Mouse (Mus musculus): Measurements from ENCODE around the gene Akr7a5.

DNA sequence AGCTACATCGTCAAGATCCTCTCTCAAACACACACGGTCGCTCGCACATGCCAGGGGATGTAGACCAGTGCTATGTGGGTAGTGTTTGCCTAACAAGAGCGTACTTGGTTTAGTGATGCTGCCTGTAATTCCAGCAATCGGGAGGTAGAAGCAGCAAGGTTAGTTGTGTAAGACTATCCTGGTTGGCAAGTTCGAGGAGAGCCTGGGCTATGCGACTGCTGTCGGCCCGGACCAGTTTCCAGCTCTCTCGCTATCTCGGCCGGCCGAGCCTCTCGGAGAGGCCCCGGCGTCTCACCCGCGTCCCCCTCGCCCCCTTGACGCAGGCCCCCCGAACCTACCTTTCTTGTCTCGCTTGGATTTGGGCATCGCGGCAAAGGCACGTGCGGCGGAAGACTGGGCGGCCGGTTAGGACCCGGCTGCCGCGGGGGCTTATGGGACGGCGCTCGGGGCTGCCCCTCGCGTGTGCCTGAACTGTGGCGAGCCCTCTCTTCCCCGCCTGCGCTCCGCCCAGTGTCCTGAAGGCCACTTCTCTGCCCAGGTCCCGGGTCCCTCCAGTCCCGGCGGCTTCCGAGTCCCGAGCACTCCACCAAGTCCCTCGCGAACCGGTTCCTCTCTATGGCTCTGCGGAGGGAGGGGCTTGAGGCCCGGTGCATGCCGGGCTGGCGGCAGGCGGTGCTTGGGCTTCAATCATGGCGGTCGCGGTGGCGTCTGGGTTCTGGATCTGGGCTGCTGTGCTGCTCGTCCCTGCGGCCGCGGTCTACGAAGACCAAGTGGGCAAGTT lies 41.6 kb downstream of the Akr7a5 start, which contains the start of the genes Mrto4, Emc1 and Ubr4:
- TF ChIP-seq CTCF (IDR thresholded peaks at IDR 0.05; ENCODE audit: borderline replicate concordance, control insufficient read depth, extremely low read depth, insufficient read depth, low read length, poor library complexity) (no peak; the same call in 1 of the 2 replicates), POLR2A (IDR thresholded peaks at IDR 0.05; ENCODE audit: control insufficient read depth, extremely low read depth, insufficient read depth, low read length, poor library complexity) (no peak)
